Comparison of ENCODE assay signal across 22 mouse cellular contexts in genomic region chr11:29188981-29189380, GRCm38 (mm10). TPM values are rescaled to one million over a fixed set of nuclear protein-coding genes. Genes with fewer than 3 reads are reported as not detected.
A peak's percentile ranks its signal among the peaks of the same experiment; 100 is the strongest.
DNase-seq lines count a peak whose midpoint lies in the region; ATAC-seq and TF ChIP-seq lines count a peak whose summit lies in the region.
"Had no signal": no experiment of that assay in that cellular context is flagged by ENCODE, and none has a peak within 500 bp of the region (broad histone marks: within the 10 kb centered on the region; RNA-seq: fewer than 3 reads in every experiment).

No protein-coding gene starts in this region.

- peak overlapping the region; percentile 13; the same call in 1 of the 2 replicates for H3K4me2 ChIP-seq in CH12.LX (ENCODE audit: insufficient read depth, low read depth, poor library complexity, severe bottlenecking)
- H3K4me2 ChIP-seq: embryonic facial prominence, embryonic 12.5 days; forebrain, embryonic 13.5 days; forebrain, embryonic 15.5 days had no signal

- H3K9ac ChIP-seq in CH12.LX (ENCODE audit: insufficient read depth, low read depth), result no peak overlapping the region
- H3K9ac ChIP-seq: embryonic facial prominence, embryonic 12.5 days; forebrain, embryonic 13.5 days; forebrain, embryonic 15.5 days; forebrain, postnatal 0 days had no signal

- H3K27me3 ChIP-seq in megakaryocyte, embryonic 14.5 days (replicated peaks), result no peaks in the 10 kb centered on the region
- H3K27me3 ChIP-seq in CH12.LX (replicated peaks), result no peaks in the 10 kb centered on the region
- H3K27me3 ChIP-seq in limb, embryonic 10.5 days (ENCODE audit: low read depth, poor library complexity, severe bottlenecking), result no peaks in the 10 kb centered on the region
- H3K27me3 ChIP-seq: embryonic facial prominence, embryonic 12.5 days; forebrain, embryonic 13.5 days; forebrain, embryonic 15.5 days had no signal

- WGBS in limb, embryonic 10.5 days, result 89% methylated on average over 2 of the region's 2 CpGs

- no peak for TF ChIP-seq POLR2A in CH12.LX (IDR thresholded peaks at IDR 0.05; ENCODE audit: low read depth, low read length)
- no peak for TF ChIP-seq POLR2A in bone marrow macrophage, adult 2 months (IDR thresholded peaks at IDR 0.05; ENCODE audit: borderline replicate concordance, low read depth, low read length)

- H3K36me3 ChIP-seq in megakaryocyte, embryonic 14.5 days (replicated peaks; ENCODE audit: low read length), result peaks cover 77% of the 10 kb centered on the region
- peaks cover 51 to 71% of the 10 kb centered on the region in 2 experiments for H3K36me3 ChIP-seq in CH12.LX (replicated peaks in 1 of 2; ENCODE audit: control insufficient read depth in 1 of 2, insufficient read depth in 1 of 2, low read length in 1 of 2)
- peaks cover 84% of the 10 kb centered on the region for H3K36me3 ChIP-seq in limb, embryonic 10.5 days

- in situ Hi-C loops in CH12.LX (cut with MboI; ENCODE audit: low pct_ligation_motif_present, low pct_unique_long_range_greater_than_20kb, low sequenced_read_pairs), result no loop called here

- H3K79me2 ChIP-seq in CH12.LX (replicated peaks; ENCODE audit: control insufficient read depth, extremely low read depth, insufficient read depth, poor library complexity, severe bottlenecking), result peaks cover 24% of the 10 kb centered on the region

- H3K9me3 ChIP-seq in megakaryocyte, embryonic 14.5 days, result no peaks in the 10 kb centered on the region
- H3K9me3 ChIP-seq in CH12.LX (replicated peaks; ENCODE audit: low read length), result no peaks in the 10 kb centered on the region
- no peaks in the 10 kb centered on the region for H3K9me3 ChIP-seq in limb, embryonic 10.5 days (replicated peaks)
- H3K9me3 ChIP-seq: embryonic facial prominence, embryonic 10.5 days; embryonic facial prominence, embryonic 12.5 days; forebrain, embryonic 13.5 days; forebrain, embryonic 15.5 days had no signal

- intact Hi-C loops in heart, postnatal 25 days (cut with DNase I), result no loop called here

- peaks cover 26% of the 10 kb centered on the region for H3K4me1 ChIP-seq in megakaryocyte, embryonic 14.5 days
- H3K4me1 ChIP-seq in CH12.LX (ENCODE audit: control insufficient read depth in 1 of 2, insufficient read depth in 2 of 2), result peaks cover 0 to 29% of the 10 kb centered on the region in 2 experiments; a peak in 2 of 4 replicates
- peaks cover 6% of the 10 kb centered on the region for H3K4me1 ChIP-seq in bone marrow macrophage, adult 2 months (ENCODE audit: control insufficient read depth, insufficient read depth, low read length)
- H3K4me1 ChIP-seq in limb, embryonic 10.5 days, result no peaks in the 10 kb centered on the region
- H3K4me1 ChIP-seq: embryonic facial prominence, embryonic 10.5 days; embryonic facial prominence, embryonic 12.5 days; forebrain, embryonic 13.5 days; forebrain, embryonic 15.5 days had no signal

- no peak for TF ChIP-seq CTCF in CH12.LX (conservative IDR thresholded peaks at IDR 0.05 in 1 of 2, IDR thresholded peaks at IDR 0.05 in 1 of 2; ENCODE audit: low read depth in 2 of 2, low read length in 2 of 2)
- TF ChIP-seq CTCF in bone marrow macrophage, adult 2 months (IDR thresholded peaks at IDR 0.05; ENCODE audit: low read depth, low read length), result no peak

- peak; percentile 51 for TF ChIP-seq EP300 in CH12.LX (IDR thresholded peaks at IDR 0.05; ENCODE audit: low read length)

- H3K27ac ChIP-seq in CH12.LX (ENCODE audit: insufficient read depth, low read depth), result no peak overlapping the region
- peak overlapping the region; percentile 57 for H3K27ac ChIP-seq in bone marrow macrophage, adult 2 months (ENCODE audit: insufficient read depth, low read depth, low read length)
- no peak overlapping the region for H3K27ac ChIP-seq in limb, embryonic 10.5 days
- H3K27ac ChIP-seq: embryonic facial prominence, embryonic 10.5 days; embryonic facial prominence, embryonic 12.5 days; forebrain, embryonic 13.5 days; forebrain, embryonic 15.5 days had no signal

- peak; percentile 28 for DNase-seq in CH12.LX (ENCODE audit: extremely low read depth)
- DNase-seq in limb, embryonic 10.5 days (ENCODE audit: low spot score), result no peak
- no peak for DNase-seq in heart, postnatal 25 days (ENCODE audit: low spot score)
- DNase-seq in frontal cortex, postnatal 25 days (ENCODE audit: low spot score in 2 of 2), result no peak
- DNase-seq: adrenal gland, adult 2 months; adrenal gland, postnatal 10 days; adrenal gland, postnatal 25 days; B cell, adult 2 months; cerebellum, adult 11-12 months; cerebellum, adult 2 months; cerebellum, adult 9-10 months; cerebellum, postnatal 10 days; cerebellum, postnatal 25 days; forebrain, postnatal 0 days had no signal

- no peak for TF ChIP-seq RAD21 in CH12.LX (IDR thresholded peaks at IDR 0.05; ENCODE audit: low read depth, low read length)

- dilution Hi-C loops in CH12.LX (cut with MboI; ENCODE audit: extremely low pct_ligation_motif_present, extremely low pct_unique_long_range_greater_than_20kb, low sequenced_read_pairs), result no loop called here

- ATAC-seq in megakaryocyte, adult 5-6 weeks (ENCODE audit: poor library complexity, severe bottlenecking), result no peak
- ATAC-seq: CD4-positive, CD25-positive, alpha-beta regulatory T cell, adult 4 months; forebrain, embryonic 13.5 days; forebrain, embryonic 15.5 days; forebrain, postnatal 0 days had no signal

- peak overlapping the region; percentile 23 for H3K4me3 ChIP-seq in megakaryocyte, embryonic 14.5 days (replicated peaks)
- H3K4me3 ChIP-seq in CH12.LX (replicated peaks in 1 of 3; ENCODE audit: low read depth in 2 of 3, low read length in 2 of 3, poor library complexity in 1 of 3), result no peak overlapping the region
- no peak overlapping the region for H3K4me3 ChIP-seq in bone marrow macrophage, adult 2 months (ENCODE audit: insufficient read depth, low read length)
- H3K4me3 ChIP-seq in limb, embryonic 10.5 days, result no peak overlapping the region
- H3K4me3 ChIP-seq: embryonic facial prominence, embryonic 10.5 days; embryonic facial prominence, embryonic 12.5 days; forebrain, embryonic 13.5 days; forebrain, embryonic 15.5 days had no signal

TF ChIP-seq in CH12.LX, 34 proteins besides CTCF, POLR2A, EP300 and RAD21:
- TF ChIP-seq SMC3 (IDR thresholded peaks at IDR 0.05; ENCODE audit: low read depth, low read length) (no peak), UBTF (IDR thresholded peaks at IDR 0.05; ENCODE audit: low read depth, low read length) (no peak), BHLHE40 (IDR thresholded peaks at IDR 0.05; ENCODE audit: low read depth, low read length) (peak; percentile 77), POLR2AphosphoS2 (IDR thresholded peaks at IDR 0.05; ENCODE audit: low read depth, low read length) (no peak), USF1 (IDR thresholded peaks at IDR 0.05; ENCODE audit: low read depth, low read length) (peak; percentile 66), USF2 (conservative IDR thresholded peaks at IDR 0.05; ENCODE audit: low read depth, low read length) (peak; percentile 65), MXI1 (IDR thresholded peaks at IDR 0.05; ENCODE audit: low read depth, low read length) (no peak), MAFK (IDR thresholded peaks at IDR 0.05; ENCODE audit: insufficient replicate concordance, low read length) (no peak), CHD2 (IDR thresholded peaks at IDR 0.05; ENCODE audit: low read length) (no peak), MEF2A (IDR thresholded peaks at IDR 0.05; ENCODE audit: borderline replicate concordance, low read depth, low read length) (no peak), GABPA (IDR thresholded peaks at IDR 0.05; ENCODE audit: insufficient replicate concordance, low read depth, low read length) (no peak), ZC3H11A (IDR thresholded peaks at IDR 0.05; ENCODE audit: low read depth, low read length) (no peak), IRF4 (IDR thresholded peaks at IDR 0.05; ENCODE audit: low read depth, low read length) (peak; percentile 51; the same call in 1 of the 2 replicates)

RNA-seq across cellular contexts. Expression of gene Ppp4r3b, which starts 16.3 kb away (rescaled TPM):
- 5.2 TPM in 1 of 2 replicates, not detected in the other for polyA plus RNA-seq in megakaryocyte, embryonic 14.5 days (2012; ENCODE audit: insufficient read depth, low replicate concordance)
- total RNA-seq in megakaryocyte, adult 5-6 weeks (2015), result 89.9 and 105 TPM in 2 replicates
- total RNA-seq in megakaryocyte, adult 5-6 weeks (2017), result 162 and 172 TPM in 2 replicates
- 95.5 and 104 TPM in 2 replicates for total RNA-seq in CH12.LX (2012; rRNA removed)
- total RNA-seq in CH12.LX (2014; rRNA removed), result 127 and 161 TPM in 2 replicates
- 81.4 and 116 TPM in 2 replicates for polyA plus RNA-seq in CH12.LX (2012; ENCODE audit: insufficient read length, low read depth)
- 42.5 and 49.7 TPM in 2 replicates for polyA plus RNA-seq in bone marrow macrophage, adult 2 months (2012; ENCODE audit: insufficient read depth, insufficient read length, missing spikeins)
- polyA plus RNA-seq in limb, embryonic 10.5 days (2016; fragmentation: Nextera tagmentation; extraction: Ambion mirVana), result 85.4 and 99.3 TPM in 2 replicates
- 10 to 100 TPM; 32.8 to 33.2 TPM for total RNA-seq in heart, postnatal 25 days (2021)

RNA-seq across cellular contexts. Expression of gene Cfap36, which starts 58.2 kb away (rescaled TPM):
- polyA plus RNA-seq in megakaryocyte, embryonic 14.5 days (2012; ENCODE audit: insufficient read depth, low replicate concordance), result 33.4 and 38.2 TPM in 2 replicates
- total RNA-seq in megakaryocyte, adult 5-6 weeks (2015), result 25.8 and 26.0 TPM in 2 replicates
- total RNA-seq in megakaryocyte, adult 5-6 weeks (2017), result 28.6 and 33.9 TPM in 2 replicates
- total RNA-seq in CH12.LX (2012; rRNA removed) (26.5 and 27.8 TPM in 2 replicates), CH12.LX (2014; rRNA removed) (37.6 and 38.2 TPM in 2 replicates)
- polyA plus RNA-seq in CH12.LX (2012; ENCODE audit: insufficient read length, low read depth), result 38.7 and 49.5 TPM in 2 replicates
- polyA plus RNA-seq in bone marrow macrophage, adult 2 months (2012; ENCODE audit: insufficient read depth, insufficient read length, missing spikeins), result 23.5 and 23.6 TPM in 2 replicates
- 48.0 and 51.4 TPM in 2 replicates for polyA plus RNA-seq in limb, embryonic 10.5 days (2016; fragmentation: Nextera tagmentation; extraction: Ambion mirVana)
- 10 to 100 TPM; 12.8 to 16.0 TPM for total RNA-seq in heart, postnatal 25 days (2021)

RNA-seq across cellular contexts. Expression of gene Pnpt1, which starts 58.4 kb away (rescaled TPM):
- polyA plus RNA-seq in megakaryocyte, embryonic 14.5 days (2012; ENCODE audit: insufficient read depth, low replicate concordance), result 13.4 and 42.9 TPM in 2 replicates
- total RNA-seq in megakaryocyte, adult 5-6 weeks (2015), result 39.8 and 41.3 TPM in 2 replicates
- total RNA-seq in megakaryocyte, adult 5-6 weeks (2017), result 39.0 and 39.9 TPM in 2 replicates
- total RNA-seq in CH12.LX (2012; rRNA removed), result 65.5 and 73.9 TPM in 2 replicates
- 137 and 158 TPM in 2 replicates for total RNA-seq in CH12.LX (2014; rRNA removed)
- polyA plus RNA-seq in CH12.LX (2012; ENCODE audit: insufficient read length, low read depth), result 71.3 and 73.6 TPM in 2 replicates
- polyA plus RNA-seq in bone marrow macrophage, adult 2 months (2012; ENCODE audit: insufficient read depth, insufficient read length, missing spikeins), result 22.5 and 24.9 TPM in 2 replicates
- 47.7 and 51.5 TPM in 2 replicates for polyA plus RNA-seq in limb, embryonic 10.5 days (2016; fragmentation: Nextera tagmentation; extraction: Ambion mirVana)
- 10 to 100 TPM; 29.1 to 31.8 TPM for total RNA-seq in heart, postnatal 25 days (2021)
